Mouse (Mus musculus) midbrain, postnatal 0 days (tissue): ENCODE data around the gene Vwa3b. TPM values are rescaled to one million over a fixed set of nuclear protein-coding genes. Genes with fewer than 3 reads are reported as not detected.

Experiments used
- ATAC-seq: fragments of 200-750 bp; cut with Nextera tagmentation; 2 replicates; pipeline ENCODE4 v1.8.0; 2017; ENCODE audit warnings: moderate number of reproducible peaks, mild to moderate bottlenecking, moderate TSS enrichment, moderate library complexity; ENCODE audit not compliant: low FRiP score
- DNase-seq: peaks from one replicate; pipeline ENCODE4 v3.0.0-alpha.2; 2015; ENCODE audit warnings: low spot score
- H3K27ac ChIP-seq: fragments of 300-500 bp; sonication (generic); 2 replicates; pipeline ENCODE4 v1.5.1; 2014; ENCODE audit warnings: low read depth, mild to moderate bottlenecking, low read length, mixed read lengths
- H3K27me3 ChIP-seq: fragments of 300-500 bp; sonication (generic); 2 replicates; pipeline ENCODE4 v1.6.1; 2014; ENCODE audit warnings: low read length, control low read depth, mixed read lengths; ENCODE audit not compliant: insufficient read depth
- H3K36me3 ChIP-seq: fragments of 300-500 bp; sonication (generic); 2 replicates; pipeline ENCODE4 v1.6.1; 2014; ENCODE audit warnings: low read length, control low read depth, mixed read lengths; ENCODE audit not compliant: insufficient read depth
- H3K4me1 ChIP-seq: fragments of 300-500 bp; sonication (generic); 2 replicates; pipeline ENCODE4 v1.6.1; 2014; ENCODE audit warnings: mild to moderate bottlenecking, control low read depth, antibody characterized with exemption, low read length, mixed read lengths; ENCODE audit not compliant: insufficient read depth
- H3K4me2 ChIP-seq: fragments of 300-500 bp; sonication (generic); 2 replicates; pipeline ENCODE4 v1.6.1; 2014; ENCODE audit warnings: low read depth, mild to moderate bottlenecking, low read length, mixed read lengths; ENCODE audit not compliant: poor library complexity, severe bottlenecking
- H3K4me3 ChIP-seq: fragments of 300-500 bp; sonication (generic); 2 replicates; pipeline ENCODE4 v1.5.1; 2014; ENCODE audit warnings: low read depth, mild to moderate bottlenecking, low read length, moderate library complexity
- H3K9ac ChIP-seq: fragments of 300-500 bp; sonication (generic); replicated peaks from 2 replicates; pipeline ENCODE4 v1.6.1; 2014; ENCODE audit warnings: mild to moderate bottlenecking, low read length, moderate library complexity, mixed read lengths; ENCODE audit not compliant: poor library complexity, severe bottlenecking
- H3K9me3 ChIP-seq: fragments of 300-500 bp; sonication (generic); 2 replicates; pipeline ENCODE4 v1.6.1; 2016; ENCODE audit warnings: low read length, control low read depth
- CTCF ChIP-seq: IDR thresholded peaks from 2 replicates; pipeline ENCODE4 v1.5.1; 2016; ENCODE audit warnings: antibody characterized with exemption, mild to moderate bottlenecking
- WGBS: fragments of 180-500 bp; shearing (Covaris S2); extraction: QIAGEN DNeasy Blood & Tissue Kit; methylation state at CpG from one replicate; pipeline ENCODE4 v1.1.7; 2014; 5-methylcytosine and 5-hydroxymethylcytosine counted together
- polyA plus RNA-seq: library from polyadenylated mRNA; unstranded; fragments of >200 nt; fragmentation: Nextera tagmentation; extraction: Ambion mirVana; gene quantifications from 2 replicates; pipeline ENCODE4 v1.2.1, GENCODE M21; 2015
- total RNA-seq: library from RNA; depleted of rRNA; stranded (reverse); fragments of >200 nt; gene quantifications from 2 replicates; pipeline ENCODE4 v1.2.3, GENCODE M21; 2014

The Vwa3b gene
- total and polyA plus RNA-seq, 2 experiments from 2014 or later: 1.1 to 1.6 TPM

DNA sequence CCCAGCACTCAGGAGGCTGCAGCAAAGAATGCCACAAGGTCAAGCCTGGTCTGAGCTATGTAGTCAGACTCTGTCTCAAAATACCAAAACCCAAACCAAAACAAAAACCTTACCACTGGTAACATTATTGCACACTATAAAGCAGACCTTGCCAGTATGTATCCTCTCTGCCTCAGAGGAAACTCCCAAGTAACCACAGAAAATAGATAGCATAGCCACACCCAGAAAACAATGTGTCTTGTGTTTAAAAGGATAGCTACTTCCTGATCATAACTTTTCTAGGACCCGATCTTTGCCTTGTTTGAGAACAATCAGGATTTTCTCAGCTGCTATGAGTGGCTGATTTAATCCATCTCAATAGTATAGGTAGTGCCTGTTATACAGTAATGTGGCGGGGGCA, 4.3 kb downstream of the Vwa3b start:
- H3K9ac ChIP-seq: no peak overlapping the region
- no peaks in the 10 kb centered on the region for H3K36me3 ChIP-seq
- no peaks in the 10 kb centered on the region for H3K4me1 ChIP-seq
- no peak overlapping the region for H3K4me2 ChIP-seq
- H3K9me3 ChIP-seq: no peaks in the 10 kb centered on the region
- ATAC-seq: no peak
- no peaks in the 10 kb centered on the region for H3K27me3 ChIP-seq
- WGBS: 81% methylated on average over 2 of the region's 2 CpGs
- TF ChIP-seq CTCF: no peak
- no peak overlapping the region for H3K4me3 ChIP-seq
- H3K27ac ChIP-seq: no peak overlapping the region
- no peak for DNase-seq

DNA sequence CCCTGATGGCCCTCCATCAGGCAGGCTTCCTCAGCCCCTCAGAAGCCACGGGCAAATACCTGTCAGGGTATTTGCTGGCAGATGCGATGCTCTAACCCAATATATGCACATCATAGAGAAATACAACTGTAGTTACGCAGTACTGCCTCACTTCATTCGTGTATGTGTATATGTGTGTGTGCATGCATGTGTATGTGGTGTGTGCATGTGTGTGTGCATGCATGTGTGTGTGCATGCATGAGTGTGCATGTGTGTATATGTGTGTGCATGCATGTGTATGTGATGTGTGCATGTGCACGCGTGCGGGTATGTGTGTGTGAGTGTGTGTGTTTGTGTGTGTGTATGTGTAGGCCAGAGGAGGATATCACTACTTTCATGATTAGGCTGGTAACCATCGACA, 9.5 kb downstream of the Vwa3b start:
- Histone ChIP-seq H3K4me3 (no peak overlapping the region), H3K4me2 (no peak overlapping the region), H3K36me3 (no peaks in the 10 kb centered on the region), H3K4me1 (no peaks in the 10 kb centered on the region), H3K9me3 (no peaks in the 10 kb centered on the region), H3K27ac (no peak overlapping the region), H3K27me3 (no peaks in the 10 kb centered on the region), H3K9ac (no peak overlapping the region)
- DNase-seq (no peak), ATAC-seq (no peak)
- 89% methylated on average over 8 of the region's 8 CpGs for WGBS
- no peak for TF ChIP-seq CTCF

DNA sequence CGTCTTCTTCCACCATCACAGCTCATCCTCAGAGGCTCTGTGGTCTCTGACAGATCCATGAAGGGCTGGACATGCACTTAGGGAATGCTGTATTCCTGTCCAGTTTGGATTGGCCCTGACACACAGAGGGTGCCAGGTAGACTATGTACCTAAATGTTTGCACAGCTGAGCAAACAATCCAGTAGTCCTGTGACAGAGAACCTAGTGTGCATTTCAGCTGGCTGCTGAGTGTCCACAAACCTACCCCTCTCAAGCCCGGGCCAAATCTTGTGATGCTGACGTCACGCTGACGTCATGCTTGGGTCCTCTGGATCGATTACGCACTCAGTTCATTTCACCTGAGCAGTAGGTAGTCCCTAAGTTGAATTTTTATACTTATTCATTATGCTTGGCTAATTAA, 14.7 kb downstream of the Vwa3b start:
- Histone ChIP-seq H3K27me3 (no peaks in the 10 kb centered on the region), H3K9me3 (no peaks in the 10 kb centered on the region), H3K27ac (no peak overlapping the region), H3K36me3 (no peaks in the 10 kb centered on the region), H3K4me2 (no peak overlapping the region), H3K4me3 (no peak overlapping the region), H3K4me1 (no peaks in the 10 kb centered on the region), H3K9ac (no peak overlapping the region)
- no peak for ATAC-seq
- 93% methylated on average over 7 of the region's 7 CpGs for WGBS
- no peak for TF ChIP-seq CTCF
- no peak for DNase-seq

DNA sequence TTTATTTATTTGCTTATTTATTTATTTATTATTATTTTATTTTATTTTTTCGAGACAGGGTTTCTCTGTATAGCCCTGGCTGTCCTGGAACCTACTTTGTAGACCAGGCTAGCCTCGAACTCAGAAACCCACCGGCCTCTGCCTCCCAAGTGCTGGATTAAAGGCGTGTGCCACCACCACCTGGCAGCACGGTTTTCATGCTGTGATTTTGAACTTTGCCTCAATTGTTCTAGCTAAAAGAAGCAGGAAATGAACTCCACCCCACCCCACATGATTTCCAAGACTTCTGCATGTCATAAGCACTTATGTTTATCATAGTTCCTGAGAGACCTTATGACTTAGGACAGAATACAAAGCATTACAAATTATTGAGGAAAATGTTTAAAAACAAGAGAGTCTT, 15.5 kb downstream of the Vwa3b start:
- Histone ChIP-seq H3K4me2 (no peak overlapping the region), H3K36me3 (no peaks in the 10 kb centered on the region), H3K4me3 (no peak overlapping the region), H3K27ac (no peak overlapping the region), H3K4me1 (no peaks in the 10 kb centered on the region), H3K27me3 (no peaks in the 10 kb centered on the region), H3K9ac (no peak overlapping the region), H3K9me3 (no peaks in the 10 kb centered on the region)
- WGBS: 84% methylated on average over 5 of the region's 5 CpGs
- ATAC-seq (no peak), DNase-seq (no peak)
- TF ChIP-seq CTCF: no peak

DNA sequence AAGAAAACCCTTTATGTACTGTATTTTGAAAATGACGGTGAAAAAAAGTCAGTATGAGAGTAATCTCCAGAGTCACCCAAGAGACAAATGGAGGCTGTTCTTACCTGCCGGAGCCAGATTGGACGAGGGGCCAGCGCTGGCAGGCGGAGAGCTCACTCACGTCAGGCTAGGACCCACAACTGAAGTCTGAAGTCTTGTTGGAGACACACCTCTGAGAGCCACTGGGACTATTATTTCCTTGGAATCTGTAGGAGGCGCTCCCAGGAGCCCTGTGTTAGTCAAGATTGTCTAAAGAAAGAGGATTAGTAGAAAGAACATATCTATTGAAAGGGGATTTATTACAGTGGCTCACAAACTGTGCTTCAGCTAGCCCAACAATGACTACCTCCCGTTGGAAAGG, 16.4 kb downstream of the Vwa3b start:
- H3K9me3 ChIP-seq: peaks cover 2% of the 10 kb centered on the region; the same call in 1 of the 2 replicates
- no peak for ATAC-seq
- H3K4me2 ChIP-seq: no peak overlapping the region
- H3K27me3 ChIP-seq: no peaks in the 10 kb centered on the region
- no peak overlapping the region for H3K27ac ChIP-seq
- DNase-seq: no peak
- TF ChIP-seq CTCF: no peak
- H3K4me1 ChIP-seq: no peaks in the 10 kb centered on the region
- no peak overlapping the region for H3K9ac ChIP-seq
- no peaks in the 10 kb centered on the region for H3K36me3 ChIP-seq
- WGBS: 77% methylated on average over 8 of the region's 8 CpGs
- no peak overlapping the region for H3K4me3 ChIP-seq

DNA sequence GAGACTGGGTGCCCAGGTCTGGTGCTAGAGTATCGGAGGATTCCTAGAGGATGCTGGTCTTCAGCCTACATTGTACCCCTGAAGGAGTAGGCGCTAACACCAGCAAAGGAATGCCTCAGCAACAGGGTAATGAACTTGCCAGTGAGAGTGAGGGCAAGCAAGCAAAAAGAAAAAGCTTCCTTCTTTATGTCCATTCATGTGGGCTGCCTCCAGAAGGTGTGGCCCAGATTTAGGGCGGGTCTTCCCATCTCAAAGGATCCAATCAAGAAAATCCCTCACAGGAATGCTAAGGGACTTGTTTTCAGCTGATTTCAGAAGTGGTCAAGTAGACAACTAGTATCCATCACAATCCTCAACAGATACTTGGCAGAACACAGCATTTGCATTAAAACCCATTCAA, 16.8 kb downstream of the Vwa3b start:
- H3K27ac ChIP-seq: no peak overlapping the region
- ATAC-seq: no peak
- H3K9ac ChIP-seq: no peak overlapping the region
- peaks cover 5% of the 10 kb centered on the region; the same call in 1 of the 2 replicates for H3K9me3 ChIP-seq
- H3K27me3 ChIP-seq: no peaks in the 10 kb centered on the region
- no peak overlapping the region for H3K4me2 ChIP-seq
- WGBS: 92% methylated on average over 3 of the region's 3 CpGs
- no peaks in the 10 kb centered on the region for H3K36me3 ChIP-seq
- TF ChIP-seq CTCF: no peak
- no peaks in the 10 kb centered on the region for H3K4me1 ChIP-seq
- DNase-seq: no peak
- no peak overlapping the region for H3K4me3 ChIP-seq

DNA sequence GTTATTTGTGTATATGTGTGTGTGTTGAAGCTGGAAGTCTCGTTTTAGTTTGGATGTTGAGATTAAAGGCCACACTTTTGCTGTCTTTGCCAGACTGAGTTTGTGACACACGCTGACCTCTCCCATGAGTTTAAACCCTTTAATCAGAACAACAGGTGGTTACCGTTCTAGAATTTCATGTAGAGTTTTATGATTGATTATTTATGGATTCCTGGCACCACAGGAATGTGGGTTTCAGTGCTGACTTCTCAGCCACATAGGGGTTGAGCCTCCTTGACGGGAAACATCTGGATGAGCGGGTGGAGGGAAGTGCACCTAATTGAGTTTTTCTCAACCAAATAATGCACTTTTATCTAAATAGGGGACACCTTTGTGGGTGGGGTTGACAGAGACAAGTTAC, 19.1 kb downstream of the Vwa3b start:
- TF ChIP-seq CTCF: no peak
- Histone ChIP-seq H3K36me3 (no peaks in the 10 kb centered on the region), H3K27me3 (no peaks in the 10 kb centered on the region), H3K9ac (no peak overlapping the region), H3K27ac (no peak overlapping the region), H3K4me1 (no peaks in the 10 kb centered on the region), H3K9me3 (peaks cover 5% of the 10 kb centered on the region; the same call in 1 of the 2 replicates), H3K4me2 (no peak overlapping the region), H3K4me3 (no peak overlapping the region)
- ATAC-seq: no peak
- no peak for DNase-seq
- 84% methylated on average over 5 of the region's 5 CpGs for WGBS
